Mouse (Mus musculus) c-Kit-positive CD71-positive TER-119-negative erythroid progenitor cells, embryonic 14.5 days (primary cell): ENCODE results near the gene B9d2.
A peak's percentile ranks its signal among the peaks of the same experiment; 100 is the strongest.

ENCODE experiments used
- DNase-seq: peaks from one replicate; pipeline ENCODE4 v3.0.0-alpha.2; 2013; ENCODE audit warnings: low read depth

B9d2 gene

GRCm38 (mm10) chr7:25680514-25681258, at the start of gene B9d2:
Gene B9d2 (plus strand): TSS chr7:25680780.
- peak; percentile 97 for DNase-seq

- DNase-seq: no peak
Observed at GRCm38 (mm10) chr7:25632679-25633078, 47.9 kb upstream of the B9d2 start.

- no peak for DNase-seq
Observed at GRCm38 (mm10) chr7:25636373-25636772, 44.2 kb upstream of the B9d2 start.

GRCm38 (mm10) chr7:25637099-25637498, 43.5 kb upstream of the B9d2 start:
- no peak for DNase-seq

GRCm38 (mm10) chr7:25639754-25640153, 40.8 kb upstream of the B9d2 start:
- no peak for DNase-seq

GRCm38 (mm10) chr7:25644136-25644535, 36.4 kb upstream of the B9d2 start:
- DNase-seq: no peak

GRCm38 (mm10) chr7:25644631-25645030, 35.9 kb upstream of the B9d2 start:
- DNase-seq: no peak

GRCm38 (mm10) chr7:25645074-25645473, 35.5 kb upstream of the B9d2 start:
- no peak for DNase-seq

GRCm38 (mm10) chr7:25647574-25648123, 32.9 kb upstream of the B9d2 start:
- no peak for DNase-seq

- DNase-seq: no peak
Observed at GRCm38 (mm10) chr7:25649839-25650238, 30.7 kb upstream of the B9d2 start.

GRCm38 (mm10) chr7:25651281-25651680, 29.3 kb upstream of the B9d2 start:
- no peak for DNase-seq

GRCm38 (mm10) chr7:25652244-25652759, 28.3 kb upstream of the B9d2 start:
- DNase-seq: no peak

- no peak for DNase-seq
Observed at GRCm38 (mm10) chr7:25655601-25656428, 24.8 kb upstream of the B9d2 start.

- no peak for DNase-seq
Observed at GRCm38 (mm10) chr7:25657785-25658184, 22.8 kb upstream of the B9d2 start.

- DNase-seq: peak; percentile 100
Observed at GRCm38 (mm10) chr7:25658657-25659472, 21.7 kb upstream of the B9d2 start, which contains the start of the genes Bckdha and Exosc5. Gene Bckdha (minus strand): TSS chr7:25658981. Gene Exosc5 (plus strand): TSS chr7:25659164.

GRCm38 (mm10) chr7:25666381-25666780, 14.2 kb upstream of the B9d2 start:
- no peak for DNase-seq

- no peak for DNase-seq
Observed at GRCm38 (mm10) chr7:25669158-25669557, 11.4 kb upstream of the B9d2 start.

GRCm38 (mm10) chr7:25669631-25670030, 10.9 kb upstream of the B9d2 start:
- DNase-seq: no peak

GRCm38 (mm10) chr7:25670096-25670495, 10.5 kb upstream of the B9d2 start:
- no peak for DNase-seq

- no peak for DNase-seq
Observed at GRCm38 (mm10) chr7:25671686-25672085, 8.9 kb upstream of the B9d2 start.

GRCm38 (mm10) chr7:25672442-25672841, 8.1 kb upstream of the B9d2 start:
- DNase-seq: no peak

GRCm38 (mm10) chr7:25674297-25674696, 6.3 kb upstream of the B9d2 start:
- no peak for DNase-seq
